Mouse (Mus musculus) MEL (cell line): Measurements from ENCODE around the gene Irf5.

Source experiments
- CTCF ChIP-seq, 3 experiments: IDR thresholded peaks in 2 of 3; conservative IDR thresholded peaks in 1 of 3; 2 replicates each; pipeline ENCODE4 v1.5.1; 2011 to 2012; ENCODE audit warnings: low read length in 3 of 3, low read depth in 2 of 3, mild to moderate bottlenecking in 2 of 3, improper control_type of control experiment in 1 of 3, inconsistent platforms in 1 of 3, mixed read lengths in 1 of 3, moderate library complexity in 1 of 3; ENCODE audit not compliant: control insufficient read depth in 1 of 3, insufficient read depth in 1 of 3, poor library complexity in 1 of 3, severe bottlenecking in 1 of 3
- GABPA ChIP-seq: IDR thresholded peaks from 2 replicates; pipeline ENCODE4 v1.6.1; 2012; ENCODE audit warnings: low read depth, mild to moderate bottlenecking, inconsistent platforms, low read length, improper control_type of control experiment, moderate library complexity

- TF ChIP-seq CTCF (IDR thresholded peaks at IDR 0.05 in 2 of 3, conservative IDR thresholded peaks at IDR 0.05 in 1 of 3; ENCODE audit: control insufficient read depth in 1 of 3, insufficient read depth in 1 of 3, low read depth in 2 of 3, low read length in 3 of 3, poor library complexity in 1 of 3, severe bottlenecking in 1 of 3): no peak
- no peak for TF ChIP-seq GABPA
Observed at GRCm38 (mm10) chr6:29524034-29524489, 2.4 kb upstream of the Irf5 start.
